Mouse (Mus musculus): ENCODE data around the gene Cfap70.

DNA sequence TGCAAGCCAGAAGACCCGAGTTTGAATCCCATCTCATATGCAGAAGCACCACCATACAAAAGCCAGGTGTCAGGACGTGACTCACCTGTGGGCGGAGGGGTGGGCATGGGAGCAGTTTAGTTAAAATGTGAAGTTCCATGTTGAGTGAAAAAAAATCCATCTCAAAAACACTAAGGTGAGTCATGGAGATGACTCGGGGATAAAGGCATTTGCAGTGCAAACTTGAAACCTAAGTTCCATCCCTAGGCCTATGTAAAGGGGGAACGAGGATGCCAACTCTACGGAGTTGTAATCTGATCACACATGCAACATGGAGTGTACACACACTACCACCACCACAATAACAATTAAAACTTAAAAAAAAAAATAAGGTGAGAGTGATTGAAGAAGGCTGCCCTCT is 29.0 kb downstream of the Cfap70 start:
- TF ChIP-seq POLR2A (IDR thresholded peaks at IDR 0.05; ENCODE audit: low read depth, low read length) (no peak), CTCF (IDR thresholded peaks at IDR 0.05; ENCODE audit: extremely low read depth, insufficient read depth, insufficient read length, insufficient replicate concordance) (no peak)
